Mouse (Mus musculus): ENCODE measurements around the gene Nme3. TPM values are rescaled to one million over a fixed set of nuclear protein-coding genes. Genes with fewer than 3 reads are reported as not detected.
A peak's percentile ranks its signal among the peaks of the same experiment; 100 is the strongest.

The Nme3 gene
- polyA plus RNA-seq, 1 experiment = 31.1 TPM

DNA sequence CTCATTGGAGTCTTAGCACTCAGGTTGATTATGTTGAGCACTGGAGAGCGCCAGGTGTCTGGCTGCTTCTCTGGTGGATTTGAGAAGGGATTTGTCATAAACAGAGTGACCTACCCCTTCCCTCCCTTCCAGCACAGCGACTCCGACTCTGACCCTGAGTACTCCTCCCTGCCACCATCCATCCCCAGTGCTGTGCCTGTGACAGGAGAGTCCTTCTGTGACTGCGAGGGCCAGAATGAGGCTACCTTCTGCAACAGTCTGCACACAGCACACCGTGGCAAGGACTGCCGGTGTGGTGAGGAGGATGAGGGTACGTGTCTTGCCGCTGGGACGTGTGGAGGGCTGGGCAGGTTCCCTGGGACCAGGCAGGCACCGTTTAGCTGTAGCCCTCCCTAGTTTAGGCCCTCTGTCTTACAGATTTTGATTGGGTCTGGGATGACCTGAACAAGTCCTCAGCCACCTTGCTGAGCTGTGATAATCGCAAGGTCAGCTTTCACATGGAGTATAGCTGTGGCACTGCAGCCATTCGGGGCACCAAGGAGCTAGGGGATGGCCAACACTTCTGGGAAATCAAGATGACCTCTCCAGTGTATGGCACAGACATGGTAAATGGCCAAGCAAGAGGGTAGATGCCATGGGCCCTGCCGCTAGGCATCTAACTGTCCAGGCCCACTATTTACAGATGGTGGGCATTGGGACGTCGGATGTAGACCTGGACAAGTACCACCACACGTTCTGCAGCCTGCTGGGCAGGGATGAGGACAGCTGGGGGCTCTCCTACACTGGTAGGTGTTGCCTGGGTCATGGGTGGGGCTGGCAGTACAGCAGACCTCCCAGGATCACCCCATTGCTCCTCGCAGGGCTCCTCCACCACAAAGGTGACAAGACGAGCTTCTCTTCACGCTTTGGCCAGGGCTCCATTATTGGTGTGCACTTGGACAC is 5.9 kb upstream of the Nme3 start:
- H3K36me3 ChIP-seq (ENCODE audit: control insufficient read depth, insufficient read depth, low read length, poor library complexity, severe bottlenecking) = no peaks in the 10 kb centered on the region

DNA sequence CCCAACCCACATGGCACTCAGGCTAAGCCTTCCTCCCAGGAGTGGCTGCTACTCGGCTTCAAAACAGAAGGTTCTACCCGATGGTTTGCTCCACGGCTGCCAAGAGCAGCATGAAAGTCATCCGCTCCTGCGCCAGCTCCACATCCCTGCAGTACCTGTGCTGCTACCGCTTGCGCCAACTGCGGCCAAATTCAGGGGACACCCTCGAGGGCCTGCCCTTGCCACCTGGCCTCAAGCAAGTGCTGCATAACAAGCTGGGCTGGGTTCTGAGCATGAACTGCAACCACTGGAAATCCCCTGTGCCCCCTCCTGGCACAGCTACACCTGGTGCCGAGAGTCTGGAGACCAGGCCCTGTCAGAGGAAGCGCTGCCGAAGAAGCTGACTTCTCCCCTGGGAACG is 5.0 kb upstream of the Nme3 start:
- no peak for TF ChIP-seq POLR2A (IDR thresholded peaks at IDR 0.05; ENCODE audit: insufficient read depth, low read length)
- H3K9ac ChIP-seq (ENCODE audit: low read depth, poor library complexity, severe bottlenecking) = no peak overlapping the region
- no peaks in the 10 kb centered on the region for H3K27me3 ChIP-seq (ENCODE audit: control insufficient read depth, insufficient read depth, low read length, poor library complexity, severe bottlenecking)
- no peak overlapping the region for H3K27ac ChIP-seq (ENCODE audit: insufficient read depth, low read length)
- no peaks in the 10 kb centered on the region for H3K4me1 ChIP-seq (ENCODE audit: control insufficient read depth, insufficient read depth, low read length)
- no peaks in the 10 kb centered on the region for H3K36me3 ChIP-seq (ENCODE audit: control insufficient read depth, insufficient read depth, low read length, poor library complexity, severe bottlenecking)
- no peak overlapping the region for H3K4me3 ChIP-seq (ENCODE audit: low read depth, low read length)
- no peaks in the 10 kb centered on the region for H3K9me3 ChIP-seq (replicated peaks; ENCODE audit: control insufficient read depth, insufficient read depth, low read length, poor library complexity, severe bottlenecking)

More for the DNA sequence above, 5.9 kb upstream of the Nme3 start:
- no peak for TF ChIP-seq POLR2A (IDR thresholded peaks at IDR 0.05; ENCODE audit: insufficient read depth, low read length)
- no peak for TF ChIP-seq CTCF (IDR thresholded peaks at IDR 0.05; ENCODE audit: low read depth, low read length)
- no peak for TF ChIP-seq EP300 (IDR thresholded peaks at IDR 0.05; ENCODE audit: insufficient read depth, low read depth, low read length)
- Histone ChIP-seq H3K4me1 (ENCODE audit: control insufficient read depth, insufficient read depth, low read length) (no peaks in the 10 kb centered on the region), H3K9me3 (replicated peaks; ENCODE audit: control insufficient read depth, insufficient read depth, low read length, poor library complexity, severe bottlenecking) (no peaks in the 10 kb centered on the region), H3K9ac (ENCODE audit: low read depth, poor library complexity, severe bottlenecking) (no peak overlapping the region), H3K27ac (ENCODE audit: insufficient read depth, low read length) (no peak overlapping the region), H3K4me3 (ENCODE audit: low read depth, low read length) (no peak overlapping the region), H3K27me3 (ENCODE audit: control insufficient read depth, insufficient read depth, low read length, poor library complexity, severe bottlenecking) (no peaks in the 10 kb centered on the region)

DNA sequence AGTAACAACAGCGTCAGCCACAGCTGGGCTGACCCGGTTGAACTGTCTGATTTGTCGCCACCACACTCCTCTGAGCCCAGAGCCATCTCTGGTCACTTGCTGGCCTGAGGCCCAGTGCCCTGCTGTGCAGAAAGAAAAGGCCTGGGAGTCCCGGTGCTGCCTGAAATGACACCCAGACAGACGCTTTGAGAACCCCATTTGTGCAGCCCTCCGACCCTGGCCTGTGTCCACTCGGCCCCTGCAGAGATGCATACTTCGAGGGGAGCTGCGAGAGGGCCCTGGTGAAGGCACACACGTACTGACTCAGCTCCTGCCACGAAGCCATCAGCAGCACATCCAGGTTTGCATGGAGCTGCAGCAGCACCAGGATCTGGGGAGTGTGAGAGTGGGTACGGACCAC is 3.5 kb upstream of the Nme3 start:
- H3K36me3 ChIP-seq (ENCODE audit: control insufficient read depth, insufficient read depth, low read length, poor library complexity, severe bottlenecking) = no peaks in the 10 kb centered on the region

DNA sequence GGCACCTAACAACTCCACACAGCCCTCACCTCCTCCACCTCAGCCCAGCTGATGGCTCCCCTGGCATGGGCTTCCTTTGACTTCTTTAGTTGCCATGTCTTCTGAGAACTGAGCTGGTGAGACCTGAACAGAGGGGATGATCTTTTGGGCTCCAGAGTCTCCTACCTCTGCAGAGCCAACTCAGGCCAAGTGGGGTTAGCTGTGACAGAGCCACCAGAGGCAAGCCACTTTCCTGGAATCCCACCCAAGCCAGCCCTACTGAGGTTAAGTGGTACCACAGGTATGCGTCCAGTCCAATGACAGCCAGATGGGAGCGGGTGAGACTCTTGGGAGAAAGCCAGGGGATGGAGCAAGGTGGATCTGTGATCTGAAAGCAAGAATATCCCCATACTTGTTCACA is 3.0 kb upstream of the Nme3 start:
- TF ChIP-seq POLR2A (IDR thresholded peaks at IDR 0.05; ENCODE audit: insufficient read depth, low read length) = no peak
- TF ChIP-seq EP300 (IDR thresholded peaks at IDR 0.05; ENCODE audit: insufficient read depth, low read depth, low read length) = no peak
- no peak for TF ChIP-seq CTCF (IDR thresholded peaks at IDR 0.05; ENCODE audit: low read depth, low read length)
- H3K9me3 ChIP-seq (replicated peaks; ENCODE audit: control insufficient read depth, insufficient read depth, low read length, poor library complexity, severe bottlenecking) = no peaks in the 10 kb centered on the region
- no peak overlapping the region for H3K9ac ChIP-seq (ENCODE audit: low read depth, poor library complexity, severe bottlenecking)
- no peaks in the 10 kb centered on the region for H3K36me3 ChIP-seq (ENCODE audit: control insufficient read depth, insufficient read depth, low read length, poor library complexity, severe bottlenecking)
- H3K27ac ChIP-seq (ENCODE audit: insufficient read depth, low read length) = no peak overlapping the region
- no peak overlapping the region for H3K4me3 ChIP-seq (ENCODE audit: low read depth, low read length)
- no peaks in the 10 kb centered on the region for H3K4me1 ChIP-seq (ENCODE audit: control insufficient read depth, insufficient read depth, low read length)
- H3K27me3 ChIP-seq (ENCODE audit: control insufficient read depth, insufficient read depth, low read length, poor library complexity, severe bottlenecking) = no peaks in the 10 kb centered on the region

More for the DNA sequence above, 3.5 kb upstream of the Nme3 start:
- no peak for TF ChIP-seq POLR2A (IDR thresholded peaks at IDR 0.05; ENCODE audit: insufficient read depth, low read length)
- TF ChIP-seq EP300 (IDR thresholded peaks at IDR 0.05; ENCODE audit: insufficient read depth, low read depth, low read length) = no peak
- TF ChIP-seq CTCF (IDR thresholded peaks at IDR 0.05; ENCODE audit: low read depth, low read length) = no peak
- no peaks in the 10 kb centered on the region for H3K9me3 ChIP-seq (replicated peaks; ENCODE audit: control insufficient read depth, insufficient read depth, low read length, poor library complexity, severe bottlenecking)
- no peaks in the 10 kb centered on the region for H3K27me3 ChIP-seq (ENCODE audit: control insufficient read depth, insufficient read depth, low read length, poor library complexity, severe bottlenecking)
- H3K27ac ChIP-seq (ENCODE audit: insufficient read depth, low read length) = no peak overlapping the region
- H3K4me1 ChIP-seq (ENCODE audit: control insufficient read depth, insufficient read depth, low read length) = no peaks in the 10 kb centered on the region
- no peak overlapping the region for H3K9ac ChIP-seq (ENCODE audit: low read depth, poor library complexity, severe bottlenecking)
- H3K4me3 ChIP-seq (ENCODE audit: low read depth, low read length) = no peak overlapping the region

DNA sequence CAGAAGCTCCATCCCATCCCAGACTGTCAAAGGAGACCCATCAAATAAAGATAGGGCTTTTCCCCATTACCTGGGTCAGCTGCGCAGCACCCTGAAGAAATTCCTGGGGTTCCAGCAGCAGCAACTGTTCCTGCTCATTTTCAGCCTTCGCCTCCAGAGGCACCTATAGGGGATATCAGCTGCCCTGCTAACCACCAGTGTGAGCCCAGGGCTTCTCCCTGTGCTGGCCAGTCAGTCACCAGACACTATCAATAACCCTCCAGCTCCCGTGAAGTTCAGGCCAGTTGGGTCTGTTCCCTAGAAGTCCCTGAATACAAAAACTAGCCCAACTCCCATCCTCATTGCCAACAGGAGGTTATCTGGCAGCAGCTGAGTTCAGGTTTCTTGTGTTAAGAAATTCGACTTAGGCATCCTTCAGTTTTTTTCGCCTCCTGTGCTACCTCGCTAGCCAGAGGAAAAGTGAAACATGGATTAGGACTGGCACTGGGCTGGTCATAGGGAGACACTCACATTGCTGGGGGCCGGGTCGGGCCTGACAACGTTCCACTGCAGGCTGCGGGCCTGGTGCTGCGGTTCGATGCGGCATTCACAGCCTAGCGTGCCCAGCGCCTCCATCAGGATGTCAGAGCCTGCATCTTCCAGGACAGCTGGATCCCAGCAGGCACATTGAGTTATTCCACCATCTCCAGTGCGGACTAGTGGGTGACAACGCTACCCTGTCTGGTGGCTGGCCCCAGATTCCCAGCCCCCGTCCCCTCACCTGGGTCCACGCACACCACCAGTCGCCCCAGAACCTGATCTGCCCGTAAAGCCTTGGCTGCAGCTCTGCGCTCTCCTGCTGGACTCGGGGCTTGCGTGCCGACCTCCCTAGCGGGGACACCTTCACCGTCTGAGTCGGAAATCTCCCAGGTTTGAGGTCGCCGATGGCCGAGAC is 2.0 kb upstream of the Nme3 start:
- H3K4me1 ChIP-seq (ENCODE audit: control insufficient read depth, insufficient read depth, low read length) = no peaks in the 10 kb centered on the region
- H3K27ac ChIP-seq (ENCODE audit: insufficient read depth, low read length) = no peak overlapping the region
- peak overlapping the region; percentile 68 for H3K9ac ChIP-seq (ENCODE audit: low read depth, poor library complexity, severe bottlenecking)
- H3K27me3 ChIP-seq (ENCODE audit: control insufficient read depth, insufficient read depth, low read length, poor library complexity, severe bottlenecking) = no peaks in the 10 kb centered on the region
- TF ChIP-seq CTCF (IDR thresholded peaks at IDR 0.05; ENCODE audit: low read depth, low read length) (no peak), POLR2A (IDR thresholded peaks at IDR 0.05; ENCODE audit: insufficient read depth, low read length) (no peak), EP300 (IDR thresholded peaks at IDR 0.05; ENCODE audit: insufficient read depth, low read depth, low read length) (no peak)
- no peaks in the 10 kb centered on the region for H3K36me3 ChIP-seq (ENCODE audit: control insufficient read depth, insufficient read depth, low read length, poor library complexity, severe bottlenecking)
- no peaks in the 10 kb centered on the region for H3K9me3 ChIP-seq (replicated peaks; ENCODE audit: control insufficient read depth, insufficient read depth, low read length, poor library complexity, severe bottlenecking)
- peak overlapping the region; percentile 77 for H3K4me3 ChIP-seq (ENCODE audit: low read depth, low read length)
